Mouse (Mus musculus) bone marrow, adult 2 months (tissue): ENCODE data around the gene Bhmt2.

Experiments
- CTCF ChIP-seq: fragments of 200-500 bp; IDR thresholded peaks from 2 replicates; pipeline ENCODE4 v1.5.1; 2011; ENCODE audit warnings: low read length, control low read depth; ENCODE audit not compliant: control insufficient read depth, insufficient read depth
- POLR2A ChIP-seq: fragments of 200-500 bp; IDR thresholded peaks from 2 replicates; pipeline ENCODE4 v1.6.1; 2011; ENCODE audit warnings: low read depth, mild to moderate bottlenecking, control low read depth, low read length, borderline replicate concordance; ENCODE audit not compliant: control insufficient read depth

GRCm38 (mm10) chr13:93674131-93674561 lies at the start of gene Bhmt2, which contains the start of gene Dmgdh:
- TF ChIP-seq CTCF (no peak), POLR2A (no peak)
